Mouse (Mus musculus) neutrophil, adult 5-6 weeks (primary cell): ENCODE data around the gene Rtkn. TPM values are rescaled to one million over a fixed set of nuclear protein-coding genes. Genes with fewer than 3 reads are reported as not detected.

ENCODE experiments used
- ATAC-seq: fragments of 151-379, 151-347 bp; 2 replicates; pipeline ENCODE4 v1.8.0; 2017; ENCODE audit warnings: mild to moderate bottlenecking, moderate TSS enrichment; ENCODE audit not compliant: insufficient number of reproducible peaks, poor library complexity, low FRiP score, severe bottlenecking; ENCODE audit errors: extremely low read depth
- total RNA-seq: library from RNA; stranded (forward); fragments of 200-1000 nt; gene quantifications from 2 replicates; pipeline ENCODE4 v1.2.3, GENCODE M21; 2017

The Rtkn gene
- total RNA-seq, 1 experiment from 2014 or later: not detected

GRCm38 (mm10) chr6:83136291-83136880, 1.1 kb downstream of the Rtkn start:
- ATAC-seq: no peak

GRCm38 (mm10) chr6:83136881-83137575, 1.8 kb downstream of the Rtkn start:
- ATAC-seq: no peak; the same call in 1 of the 2 replicates

GRCm38 (mm10) chr6:83137576-83137950, 2.3 kb downstream of the Rtkn start:
- no peak for ATAC-seq

GRCm38 (mm10) chr6:83138056-83138455, 2.8 kb downstream of the Rtkn start:
- no peak for ATAC-seq

- no peak for ATAC-seq
Observed at GRCm38 (mm10) chr6:83140044-83140443, 4.8 kb downstream of the Rtkn start.

- ATAC-seq: no peak
Observed at GRCm38 (mm10) chr6:83141636-83142035, 6.4 kb downstream of the Rtkn start.

- no peak for ATAC-seq
Observed at GRCm38 (mm10) chr6:83142211-83142731, 7.0 kb downstream of the Rtkn start.

- no peak for ATAC-seq
Observed at GRCm38 (mm10) chr6:83142886-83143285, 7.6 kb downstream of the Rtkn start.

GRCm38 (mm10) chr6:83145209-83145608, 9.9 kb downstream of the Rtkn start:
- no peak for ATAC-seq

GRCm38 (mm10) chr6:83145805-83146204, 10.5 kb downstream of the Rtkn start:
- ATAC-seq: no peak

GRCm38 (mm10) chr6:83147280-83147679, 12.0 kb downstream of the Rtkn start:
- no peak for ATAC-seq

GRCm38 (mm10) chr6:83151721-83152120, 16.5 kb downstream of the Rtkn start:
- no peak for ATAC-seq

GRCm38 (mm10) chr6:83153038-83153437, 17.8 kb downstream of the Rtkn start:
- ATAC-seq: no peak

GRCm38 (mm10) chr6:83153485-83153884, 18.2 kb downstream of the Rtkn start:
- ATAC-seq: no peak

- no peak for ATAC-seq
Observed at GRCm38 (mm10) chr6:83155552-83156238, 20.4 kb downstream of the Rtkn start.

- peak; percentile 40 for ATAC-seq
Observed at GRCm38 (mm10) chr6:83156259-83156684, 21.0 kb downstream of the Rtkn start, which contains the start of the genes Wdr54 and 1700003E16Rik. Gene Wdr54 (minus strand): TSS chr6:83156397. Gene 1700003E16Rik (plus strand): TSS chr6:83156404.

GRCm38 (mm10) chr6:83159456-83159855, 24.2 kb downstream of the Rtkn start:
- peak; percentile 51; the same call in 1 of the 2 replicates for ATAC-seq

- no peak for ATAC-seq
Observed at GRCm38 (mm10) chr6:83161442-83161841, 26.2 kb downstream of the Rtkn start.

GRCm38 (mm10) chr6:83161921-83162641, 26.8 kb downstream of the Rtkn start:
- ATAC-seq: no peak
